Mouse (Mus musculus): ENCODE measurements around the gene Atad5. TPM values are rescaled to one million over a fixed set of nuclear protein-coding genes. Genes with fewer than 3 reads are reported as not detected.
"Not testable (repeated sequence)": the region's sequence is repeated elsewhere in the genome, so short reads cannot be mapped to it uniquely, and the experiment has no call there.

The Atad5 gene
- polyA plus RNA-seq, 1 experiment from 2014 or later: 9.0 TPM

GRCm38 (mm10) chr11:80062159-80062558 is 27.0 kb upstream of the Atad5 start:
- Histone ChIP-seq H3K27ac (ENCODE audit: low read length) (0 out of 2 replicates have a peak overlapping the region, but pooled peaks have one; percentile 9), H3K36me3 (ENCODE audit: control insufficient read depth, insufficient read depth, low read length) (0 out of 2 replicates have a peak, but pooled peaks cover 7% of the 10 kb centered on the region), H3K27me3 (ENCODE audit: control insufficient read depth, insufficient read depth, low read length) (no peaks in the 10 kb centered on the region), H3K9ac (ENCODE audit: low read length) (no peak overlapping the region), H3K4me1 (ENCODE audit: control insufficient read depth, insufficient read depth, low read length) (no peaks in the 10 kb centered on the region), H3K9me3 (replicated peaks; ENCODE audit: control insufficient read depth, low read length) (no peaks in the 10 kb centered on the region), H3K4me2 (ENCODE audit: low read depth, low read length) (no peak overlapping the region), H3K4me3 (replicated peaks; ENCODE audit: low read length) (no peak overlapping the region)
- peak; percentile 68 for ATAC-seq (ENCODE audit: insufficient read depth, low FRiP score)
- WGBS: 53% methylated on average over 4 of the region's 4 CpGs

- H3K27ac ChIP-seq (ENCODE audit: low read length); H3K4me3 ChIP-seq (replicated peaks; ENCODE audit: low read length); H3K4me1 ChIP-seq (ENCODE audit: control insufficient read depth, insufficient read depth, low read length); H3K9me3 ChIP-seq (replicated peaks; ENCODE audit: control insufficient read depth, low read length); H3K27me3 ChIP-seq (ENCODE audit: control insufficient read depth, insufficient read depth, low read length); H3K36me3 ChIP-seq (ENCODE audit: control insufficient read depth, insufficient read depth, low read length); ATAC-seq (ENCODE audit: insufficient read depth, low FRiP score); H3K4me2 ChIP-seq (ENCODE audit: low read depth, low read length); H3K9ac ChIP-seq (ENCODE audit: low read length): not testable (repeated sequence)
- 79% methylated on average over 4 of the region's 4 CpGs for WGBS
These were observed 22.8 kb upstream of the Atad5 start for GRCm38 (mm10) chr11:80066373-80066772.

- Histone ChIP-seq H3K4me2 (ENCODE audit: low read depth, low read length) (no peak overlapping the region), H3K9ac (ENCODE audit: low read length) (no peak overlapping the region), H3K4me1 (ENCODE audit: control insufficient read depth, insufficient read depth, low read length) (0 out of 2 replicates have a peak, but pooled peaks cover 3% of the 10 kb centered on the region), H3K27me3 (ENCODE audit: control insufficient read depth, insufficient read depth, low read length) (no peaks in the 10 kb centered on the region), H3K4me3 (replicated peaks; ENCODE audit: low read length) (no peak overlapping the region), H3K36me3 (ENCODE audit: control insufficient read depth, insufficient read depth, low read length) (no peaks in the 10 kb centered on the region), H3K27ac (ENCODE audit: low read length) (no peak overlapping the region), H3K9me3 (replicated peaks; ENCODE audit: control insufficient read depth, low read length) (no peaks in the 10 kb centered on the region)
- 81% methylated on average over 5 of the region's 5 CpGs for WGBS
- ATAC-seq (ENCODE audit: insufficient read depth, low FRiP score): no peak
These were observed 21.6 kb upstream of the Atad5 start for GRCm38 (mm10) chr11:80067558-80067957.

- H3K27ac ChIP-seq (ENCODE audit: low read length): no peak overlapping the region
- H3K4me1 ChIP-seq (ENCODE audit: control insufficient read depth, insufficient read depth, low read length): 0 out of 2 replicates have a peak, but pooled peaks cover 3% of the 10 kb centered on the region
- no peaks in the 10 kb centered on the region for H3K36me3 ChIP-seq (ENCODE audit: control insufficient read depth, insufficient read depth, low read length)
- H3K27me3 ChIP-seq (ENCODE audit: control insufficient read depth, insufficient read depth, low read length): no peaks in the 10 kb centered on the region
- no peak overlapping the region for H3K4me3 ChIP-seq (replicated peaks; ENCODE audit: low read length)
- H3K9ac ChIP-seq (ENCODE audit: low read length): no peak overlapping the region
- ATAC-seq (ENCODE audit: insufficient read depth, low FRiP score): no peak
- H3K4me2 ChIP-seq (ENCODE audit: low read depth, low read length): no peak overlapping the region
- WGBS: 83% methylated on average over 3 of the region's 3 CpGs
- H3K9me3 ChIP-seq (replicated peaks; ENCODE audit: control insufficient read depth, low read length): no peaks in the 10 kb centered on the region
These were observed 19.4 kb upstream of the Atad5 start for GRCm38 (mm10) chr11:80069815-80070214.

GRCm38 (mm10) chr11:80071039-80071438 is 18.2 kb upstream of the Atad5 start:
- Histone ChIP-seq H3K27ac (ENCODE audit: low read length) (no peak overlapping the region), H3K4me2 (ENCODE audit: low read depth, low read length) (no peak overlapping the region), H3K36me3 (ENCODE audit: control insufficient read depth, insufficient read depth, low read length) (no peaks in the 10 kb centered on the region), H3K4me1 (ENCODE audit: control insufficient read depth, insufficient read depth, low read length) (0 out of 2 replicates have a peak, but pooled peaks cover 3% of the 10 kb centered on the region), H3K27me3 (ENCODE audit: control insufficient read depth, insufficient read depth, low read length) (no peaks in the 10 kb centered on the region), H3K4me3 (replicated peaks; ENCODE audit: low read length) (no peak overlapping the region), H3K9ac (ENCODE audit: low read length) (no peak overlapping the region), H3K9me3 (replicated peaks; ENCODE audit: control insufficient read depth, low read length) (no peaks in the 10 kb centered on the region)
- WGBS: 94% methylated on average over 2 of the region's 2 CpGs
- ATAC-seq (ENCODE audit: insufficient read depth, low FRiP score): no peak

- WGBS: 83% methylated on average over 3 of the region's 3 CpGs
- Histone ChIP-seq H3K36me3 (ENCODE audit: control insufficient read depth, insufficient read depth, low read length) (no peaks in the 10 kb centered on the region), H3K27me3 (ENCODE audit: control insufficient read depth, insufficient read depth, low read length) (no peaks in the 10 kb centered on the region), H3K9me3 (replicated peaks; ENCODE audit: control insufficient read depth, low read length) (no peaks in the 10 kb centered on the region), H3K4me1 (ENCODE audit: control insufficient read depth, insufficient read depth, low read length) (0 out of 2 replicates have a peak, but pooled peaks cover 3% of the 10 kb centered on the region), H3K4me2 (ENCODE audit: low read depth, low read length) (no peak overlapping the region), H3K4me3 (replicated peaks; ENCODE audit: low read length) (no peak overlapping the region), H3K27ac (ENCODE audit: low read length) (no peak overlapping the region), H3K9ac (ENCODE audit: low read length) (no peak overlapping the region)
- ATAC-seq (ENCODE audit: insufficient read depth, low FRiP score): no peak
These were observed 16.8 kb upstream of the Atad5 start for GRCm38 (mm10) chr11:80072365-80072764.

GRCm38 (mm10) chr11:80075608-80076277 is 13.5 kb upstream of the Atad5 start:
- no peak overlapping the region for H3K27ac ChIP-seq (ENCODE audit: low read length)
- no peaks in the 10 kb centered on the region for H3K9me3 ChIP-seq (replicated peaks; ENCODE audit: control insufficient read depth, low read length)
- H3K9ac ChIP-seq (ENCODE audit: low read length): no peak overlapping the region
- no peak overlapping the region for H3K4me2 ChIP-seq (ENCODE audit: low read depth, low read length)
- H3K4me3 ChIP-seq (replicated peaks; ENCODE audit: low read length): no peak overlapping the region
- H3K36me3 ChIP-seq (ENCODE audit: control insufficient read depth, insufficient read depth, low read length): no peaks in the 10 kb centered on the region
- H3K27me3 ChIP-seq (ENCODE audit: control insufficient read depth, insufficient read depth, low read length): no peaks in the 10 kb centered on the region
- no peak for ATAC-seq (ENCODE audit: insufficient read depth, low FRiP score)
- H3K4me1 ChIP-seq (ENCODE audit: control insufficient read depth, insufficient read depth, low read length): peaks cover 9% of the 10 kb centered on the region; the same call in 1 of the 2 replicates
- WGBS: 90% methylated on average over 5 of the region's 5 CpGs

- Histone ChIP-seq H3K4me1 (ENCODE audit: control insufficient read depth, insufficient read depth, low read length) (peaks cover 14% of the 10 kb centered on the region; the same call in 1 of the 2 replicates), H3K9me3 (replicated peaks; ENCODE audit: control insufficient read depth, low read length) (no peaks in the 10 kb centered on the region), H3K9ac (ENCODE audit: low read length) (no peak overlapping the region), H3K4me3 (replicated peaks; ENCODE audit: low read length) (no peak overlapping the region), H3K36me3 (ENCODE audit: control insufficient read depth, insufficient read depth, low read length) (no peaks in the 10 kb centered on the region), H3K4me2 (ENCODE audit: low read depth, low read length) (no peak overlapping the region), H3K27ac (ENCODE audit: low read length) (no peak overlapping the region), H3K27me3 (ENCODE audit: control insufficient read depth, insufficient read depth, low read length) (no peaks in the 10 kb centered on the region)
- 75% methylated on average over 13 of the region's 14 CpGs for WGBS
- ATAC-seq (ENCODE audit: insufficient read depth, low FRiP score): no peak
These were observed 11.2 kb upstream of the Atad5 start for GRCm38 (mm10) chr11:80077784-80078545.

GRCm38 (mm10) chr11:80078831-80079230 is 10.4 kb upstream of the Atad5 start:
- Histone ChIP-seq H3K27ac (ENCODE audit: low read length) (no peak overlapping the region), H3K4me2 (ENCODE audit: low read depth, low read length) (no peak overlapping the region), H3K36me3 (ENCODE audit: control insufficient read depth, insufficient read depth, low read length) (no peaks in the 10 kb centered on the region), H3K9me3 (replicated peaks; ENCODE audit: control insufficient read depth, low read length) (no peaks in the 10 kb centered on the region), H3K4me3 (replicated peaks; ENCODE audit: low read length) (no peak overlapping the region), H3K9ac (ENCODE audit: low read length) (no peak overlapping the region), H3K4me1 (ENCODE audit: control insufficient read depth, insufficient read depth, low read length) (peaks cover 14% of the 10 kb centered on the region; the same call in 1 of the 2 replicates), H3K27me3 (ENCODE audit: control insufficient read depth, insufficient read depth, low read length) (no peaks in the 10 kb centered on the region)
- WGBS: 18% methylated on average over 1 of the region's 1 CpGs
- ATAC-seq (ENCODE audit: insufficient read depth, low FRiP score): no peak

Data from stomach, embryonic 16.5 days (tissue).